Mouse (Mus musculus) cerebellum, adult 2 months (tissue): ENCODE measurements at regions not wholly inside any gene's neighbourhood (a gene's known extent, or its start where the extent isn't known, plus 50 kb on each side); places are given as distances from the start of the nearest gene placed in this dataset.

Experiments used
- CTCF ChIP-seq: fragments of 200-500 bp; IDR thresholded peaks from 2 replicates; pipeline ENCODE4 v1.5.1; 2011; ENCODE audit warnings: low read depth, mild to moderate bottlenecking, control low read depth, low read length, moderate library complexity, borderline replicate concordance; ENCODE audit not compliant: insufficient read depth
- POLR2A ChIP-seq: fragments of 200-500 bp; IDR thresholded peaks from 2 replicates; pipeline ENCODE4 v1.6.1; 2011; ENCODE audit warnings: low read length, control low read depth, borderline replicate concordance; ENCODE audit not compliant: insufficient read depth

DNA sequence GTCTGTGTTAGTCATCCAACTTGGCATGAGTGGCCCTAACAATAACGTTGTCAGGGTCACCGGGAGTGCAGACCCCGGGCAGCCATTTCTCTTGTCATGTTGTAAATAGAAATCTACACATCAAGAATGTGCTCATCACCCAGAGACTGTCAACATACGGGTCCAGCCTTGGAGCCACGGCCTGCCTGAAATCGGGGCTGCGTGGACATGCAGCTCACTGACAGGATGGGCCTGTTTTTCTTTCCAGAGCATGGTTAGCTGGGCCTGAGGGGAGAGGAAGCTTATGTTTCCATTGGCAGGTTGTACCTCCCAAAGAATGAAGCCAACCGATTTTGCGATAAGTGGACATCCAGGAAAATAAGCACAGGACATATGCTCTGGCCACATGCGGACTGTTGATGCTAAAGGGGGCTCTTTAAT, 101.1 kb downstream of the Spata18 start:
- TF ChIP-seq CTCF (no peak), POLR2A (no peak)
